Mouse (Mus musculus): ENCODE data around the gene St8sia6. TPM values are rescaled to one million over a fixed set of nuclear protein-coding genes. Genes with fewer than 3 reads are reported as not detected.

The St8sia6 gene
- polyA plus RNA-seq, 1 experiment from 2014 or later, result 1.2 TPM

Other genes starting within 250 kb of the St8sia6 start
- gene Trdmt1, start 249.4 kb downstream of the St8sia6 start, polyA plus RNA-seq (2015; fragmentation: Nextera tagmentation; extraction: Ambion mirVana), result 10.2 and 12.6 TPM in 2 replicates
- 863 and 871 TPM in 2 replicates for gene Vim, start 220.1 kb downstream of the St8sia6 start, polyA plus RNA-seq (2015; fragmentation: Nextera tagmentation; extraction: Ambion mirVana)